18 mouse cellular contexts compared by ENCODE assay signal in the genomic region with DNA sequence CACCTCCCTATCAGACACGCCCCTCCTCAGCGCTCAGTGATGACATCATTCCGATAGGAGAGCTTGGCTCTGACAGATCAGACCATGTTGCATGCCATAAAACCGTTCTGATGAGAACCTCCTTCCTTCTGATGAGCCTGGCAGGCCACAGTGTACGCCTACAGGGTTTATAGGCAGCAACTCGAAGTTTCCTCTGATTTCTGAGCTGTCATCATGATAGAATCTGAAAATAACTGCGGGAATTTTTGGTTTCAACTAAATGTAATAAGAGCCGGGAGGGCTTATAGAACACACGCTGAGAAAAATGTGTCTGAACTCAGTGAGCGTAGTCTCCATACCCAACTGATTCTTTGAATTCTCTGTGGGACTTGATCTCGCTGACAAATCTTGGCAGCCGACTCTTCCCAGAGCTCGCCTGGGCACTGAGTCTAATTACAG. TPM values are rescaled to one million over a fixed set of nuclear protein-coding genes. Genes with fewer than 3 reads are reported as not detected.
DNase-seq lines count a peak whose midpoint lies in the region; ATAC-seq and TF ChIP-seq lines count a peak whose summit lies in the region.
"Had no signal": no experiment of that assay in that cellular context is flagged by ENCODE, and none has a peak within 500 bp of the region (broad histone marks: within the 10 kb centered on the region; RNA-seq: fewer than 3 reads in every experiment).

No protein-coding gene starts in this region.

- no peak overlapping the region for H3K27ac ChIP-seq in embryonic facial prominence, embryonic 13.5 days
- no peak overlapping the region for H3K27ac ChIP-seq in embryonic facial prominence, embryonic 10.5 days (replicated peaks)
- peak overlapping the region; percentile 2; the same call in 1 of the 2 replicates for H3K27ac ChIP-seq in forebrain, postnatal 0 days (ENCODE audit: low read depth, low read length)
- H3K27ac ChIP-seq: liver, embryonic 14.5 days had no signal

- WGBS in embryonic facial prominence, embryonic 13.5 days = 29% methylated on average over 13 of the region's 13 CpGs
- 84% methylated on average over 13 of the region's 13 CpGs for WGBS in embryonic facial prominence, embryonic 10.5 days
- WGBS in forebrain, postnatal 0 days = 32% methylated on average over 13 of the region's 13 CpGs
- WGBS in lung, adult 2 months = 72% methylated on average over 13 of the region's 13 CpGs

- peaks cover 2% of the 10 kb centered on the region; the same call in 1 of the 2 replicates for H3K27me3 ChIP-seq in embryonic facial prominence, embryonic 13.5 days
- no peaks in the 10 kb centered on the region for H3K27me3 ChIP-seq in embryonic facial prominence, embryonic 10.5 days (replicated peaks; ENCODE audit: low read depth, poor library complexity, severe bottlenecking)
- H3K27me3 ChIP-seq in forebrain, postnatal 0 days (ENCODE audit: insufficient read depth, low read length) = no peaks in the 10 kb centered on the region
- H3K27me3 ChIP-seq: megakaryocyte, embryonic 14.5 days had no signal

- H3K4me2 ChIP-seq in embryonic facial prominence, embryonic 13.5 days = no peak overlapping the region
- no peak overlapping the region for H3K4me2 ChIP-seq in forebrain, postnatal 0 days (ENCODE audit: low read depth)
- H3K4me2 ChIP-seq: heart, embryonic 12.5 days had no signal

- H3K4me1 ChIP-seq in embryonic facial prominence, embryonic 13.5 days = peaks cover 14% of the 10 kb centered on the region
- no peaks in the 10 kb centered on the region for H3K4me1 ChIP-seq in embryonic facial prominence, embryonic 10.5 days
- H3K4me1 ChIP-seq in forebrain, postnatal 0 days (ENCODE audit: insufficient read depth) = peaks cover 7% of the 10 kb centered on the region; the same call in 1 of the 2 replicates
- H3K4me1 ChIP-seq in lung, adult 2 months (ENCODE audit: control insufficient read depth, insufficient read depth, low read length) = no peaks in the 10 kb centered on the region
- H3K4me1 ChIP-seq: megakaryocyte, embryonic 14.5 days had no signal

- no peak overlapping the region for H3K4me3 ChIP-seq in embryonic facial prominence, embryonic 13.5 days
- H3K4me3 ChIP-seq in embryonic facial prominence, embryonic 10.5 days = no peak overlapping the region
- no peak overlapping the region for H3K4me3 ChIP-seq in forebrain, postnatal 0 days (ENCODE audit: low read depth, low read length)
- no peak overlapping the region for H3K4me3 ChIP-seq in lung, adult 2 months (replicated peaks; ENCODE audit: extremely low read depth, low read depth, low read length)
- H3K4me3 ChIP-seq: heart, embryonic 12.5 days; megakaryocyte, embryonic 14.5 days had no signal

- DNase-seq in embryonic facial prominence, embryonic 10.5 days (ENCODE audit: low spot score) = no peak
- DNase-seq in layer of hippocampus, adult 9-11 months = peak; percentile 19
- DNase-seq in layer of hippocampus, postnatal 14 days (ENCODE audit: low spot score in 2 of 2) = no peak
- peak; percentile 40 for DNase-seq in 3T3-L1 (ENCODE audit: low read depth, low spot score)
- DNase-seq in forebrain, postnatal 0 days = peak; percentile 53
- no peak for DNase-seq in adrenal gland, postnatal 36 days
- DNase-seq in lung, adult 2 months = no peak
- DNase-seq: B cell, adult 2 months; cerebellum, adult 8-10 months; gastrocnemius, postnatal 36 days; heart, postnatal 4 days; kidney, adult 9 months; lung, postnatal 10 days; thymus, adult 18-20 months had no signal

- no peaks in the 10 kb centered on the region for H3K36me3 ChIP-seq in embryonic facial prominence, embryonic 13.5 days
- no peaks in the 10 kb centered on the region for H3K36me3 ChIP-seq in embryonic facial prominence, embryonic 10.5 days (replicated peaks)
- no peaks in the 10 kb centered on the region for H3K36me3 ChIP-seq in forebrain, postnatal 0 days (ENCODE audit: insufficient read depth)
- H3K36me3 ChIP-seq: heart, embryonic 12.5 days had no signal

- H3K9me3 ChIP-seq in embryonic facial prominence, embryonic 13.5 days = no peaks in the 10 kb centered on the region
- H3K9me3 ChIP-seq in embryonic facial prominence, embryonic 10.5 days = no peaks in the 10 kb centered on the region
- H3K9me3 ChIP-seq in forebrain, postnatal 0 days (ENCODE audit: low read length) = no peaks in the 10 kb centered on the region
- H3K9me3 ChIP-seq: heart, embryonic 12.5 days; megakaryocyte, embryonic 14.5 days had no signal

- TF ChIP-seq CTCF in forebrain, postnatal 0 days (IDR thresholded peaks at IDR 0.05; ENCODE audit: low read depth) = no peak
- no peak for TF ChIP-seq CTCF in lung, adult 2 months (IDR thresholded peaks at IDR 0.05; ENCODE audit: insufficient read depth, low read length)

- H3K9ac ChIP-seq in embryonic facial prominence, embryonic 13.5 days = no peak overlapping the region
- H3K9ac ChIP-seq in forebrain, postnatal 0 days = no peak overlapping the region
- H3K9ac ChIP-seq: heart, embryonic 12.5 days; liver, embryonic 14.5 days had no signal

- peak; percentile 69; the same call in 1 of the 2 replicates for ATAC-seq in embryonic facial prominence, embryonic 13.5 days (ENCODE audit: insufficient number of reproducible peaks, insufficient read depth, low FRiP score, low TSS enrichment, low read depth)
- peak; percentile 70 for ATAC-seq in forebrain, postnatal 0 days

- TF ChIP-seq POLR2A in lung, adult 2 months (IDR thresholded peaks at IDR 0.05; ENCODE audit: borderline replicate concordance, extremely low read depth, low read depth, low read length) = no peak

RNA-seq across cellular contexts. Expression of a gene that starts 20.6 kb away (rescaled TPM):
- 2.8 and 3.3 TPM in 2 replicates for polyA plus RNA-seq in embryonic facial prominence, embryonic 13.5 days (2015; fragmentation: Nextera tagmentation; extraction: Ambion mirVana)
- 0.39 and 0.93 TPM in 2 replicates for polyA plus RNA-seq in embryonic facial prominence, embryonic 10.5 days (2016; fragmentation: Nextera tagmentation; extraction: Ambion mirVana)
- 10 to 100 TPM; 43.2 to 45.4 TPM for total RNA-seq in layer of hippocampus, postnatal 14 days (2021)
- 35.5 and 38.1 TPM in 2 replicates for total RNA-seq in forebrain, postnatal 0 days (2014; rRNA removed)
- polyA plus RNA-seq in forebrain, postnatal 0 days (2015; fragmentation: Nextera tagmentation; extraction: Ambion mirVana) = 6.6 and 10.1 TPM in 2 replicates
- total RNA-seq in adrenal gland, postnatal 36 days (2021) = under 1 TPM; 0.86 to 0.95 TPM
- 10.1 and 13.5 TPM in 2 replicates for polyA plus RNA-seq in lung, adult 2 months (2012; rRNA removed)
- polyA plus RNA-seq: liver, embryonic 14.5 days had no signal

Comparison
In these comparisons a context has a peak if more than half of its experiments do, and no peak if none do; other contexts are left out.
1. DNase-seq: peak in layer of hippocampus, adult 9-11 months (single experiment), 3T3-L1 (single experiment) and forebrain, postnatal 0 days (single experiment); none in embryonic facial prominence, embryonic 10.5 days (single experiment), layer of hippocampus, postnatal 14 days (0 of 2), adrenal gland, postnatal 36 days (0 of 2) and lung, adult 2 months (single experiment).